Comparison of ENCODE assay signal across 8 mouse cellular contexts in genomic region chr9:109832391-109833087, GRCm38 (mm10). TPM values are rescaled to one million over a fixed set of nuclear protein-coding genes. Genes with fewer than 3 reads are reported as not detected.
DNase-seq lines count a peak whose midpoint lies in the region; ATAC-seq and TF ChIP-seq lines count a peak whose summit lies in the region.

Nme6 (plus strand) TSS chr9:109832749.

- peaks cover 30% of the 10 kb centered on the region for H3K36me3 ChIP-seq in E14TG2a.4 (ENCODE audit: insufficient read depth, low read length)
- peaks cover 26% of the 10 kb centered on the region for H3K36me3 ChIP-seq in forebrain, embryonic 13.5 days (ENCODE audit: poor library complexity, severe bottlenecking)
- H3K36me3 ChIP-seq in liver, postnatal 0 days (replicated peaks; ENCODE audit: insufficient read depth, low read length): no peaks in the 10 kb centered on the region
- 0 out of 2 replicates have a peak, but pooled peaks cover 2% of the 10 kb centered on the region for H3K36me3 ChIP-seq in neural tube, embryonic 14.5 days (ENCODE audit: control insufficient read depth, insufficient read depth, low read length)

- intact Hi-C loops in heart, postnatal 10 days (cut with DNase I): loop anchor here (1.0 kb wide), 1 partner anchor 147 kb away; no protein-coding TSS in a partner anchor

- H3K9me3 ChIP-seq in E14TG2a.4 (ENCODE audit: low read length): no peaks in the 10 kb centered on the region
- H3K9me3 ChIP-seq in forebrain, embryonic 13.5 days (replicated peaks): no peaks in the 10 kb centered on the region
- H3K9me3 ChIP-seq in liver, postnatal 0 days (ENCODE audit: low read length): no peaks in the 10 kb centered on the region
- H3K9me3 ChIP-seq in neural tube, embryonic 14.5 days (ENCODE audit: control insufficient read depth, low read length): no peaks in the 10 kb centered on the region

- peaks cover 7% of the 10 kb centered on the region for H3K4me1 ChIP-seq in E14TG2a.4 (replicated peaks; ENCODE audit: low read depth, low read length)
- H3K4me1 ChIP-seq in forebrain, embryonic 13.5 days: peaks cover 14% of the 10 kb centered on the region
- H3K4me1 ChIP-seq in liver, postnatal 0 days (ENCODE audit: insufficient read depth): peaks cover 9% of the 10 kb centered on the region; the same call in 1 of the 2 replicates
- H3K4me1 ChIP-seq in neural tube, embryonic 14.5 days (ENCODE audit: control insufficient read depth, insufficient read depth, low read length): peaks cover 3% of the 10 kb centered on the region; the same call in 1 of the 2 replicates

- H3K4me2 ChIP-seq in forebrain, embryonic 13.5 days: peak within 1 kb of the TSS; percentile 89
- peak within 1 kb of the TSS; percentile 99 for H3K4me2 ChIP-seq in liver, postnatal 0 days (ENCODE audit: low read depth, low read length)
- H3K4me2 ChIP-seq in neural tube, embryonic 14.5 days (ENCODE audit: low read depth, low read length): peak within 1 kb of the TSS; percentile 82

- peak; percentile 84 for DNase-seq in c-Kit-positive CD71-positive TER-119-positive erythroid progenitor cells, embryonic 14.5 days (ENCODE audit: low spot score)
- peak; percentile 89 to 93 for DNase-seq in heart, postnatal 10 days
- peak; percentile 69 for DNase-seq in large intestine, adult 2 months (ENCODE audit: low read depth, low spot score)
- peak; percentile 93 for DNase-seq in liver, postnatal 0 days
- peak; percentile 90 for DNase-seq in testis, postnatal 10 days (ENCODE audit: low spot score)

- H3K27ac ChIP-seq in forebrain, embryonic 13.5 days: peak within 1 kb of the TSS; percentile 57
- peak within 1 kb of the TSS; percentile 74 for H3K27ac ChIP-seq in liver, postnatal 0 days (ENCODE audit: low read depth)
- peak within 1 kb of the TSS; percentile 76 for H3K27ac ChIP-seq in neural tube, embryonic 14.5 days (ENCODE audit: low read depth, low read length)

- under 1% methylated on average over 32 of the region's 32 CpGs for WGBS in forebrain, embryonic 13.5 days
- under 1% methylated on average over 32 of the region's 32 CpGs for WGBS in large intestine, adult 2 months
- under 1% methylated on average over 32 of the region's 32 CpGs for WGBS in liver, postnatal 0 days (ENCODE audit: insufficient replicate concordance)
- WGBS in neural tube, embryonic 14.5 days: under 1% methylated on average over 32 of the region's 32 CpGs

- peak; percentile 98 for ATAC-seq in forebrain, embryonic 13.5 days
- peak; percentile 99 for ATAC-seq in liver, postnatal 0 days
- ATAC-seq in neural tube, embryonic 14.5 days (ENCODE audit: low read depth): peak; percentile 97

- peak within 1 kb of the TSS; percentile 90 for H3K4me3 ChIP-seq in E14TG2a.4 (replicated peaks; ENCODE audit: low read length)
- H3K4me3 ChIP-seq in forebrain, embryonic 13.5 days: peak within 1 kb of the TSS; percentile 62
- H3K4me3 ChIP-seq in liver, postnatal 0 days (ENCODE audit: low read depth, low read length): peak within 1 kb of the TSS; percentile 84
- H3K4me3 ChIP-seq in neural tube, embryonic 14.5 days (ENCODE audit: low read depth, low read length): peak within 1 kb of the TSS; percentile 60

- peak within 1 kb of the TSS; percentile 73 for H3K9ac ChIP-seq in forebrain, embryonic 13.5 days
- peak within 1 kb of the TSS; percentile 60 for H3K9ac ChIP-seq in liver, postnatal 0 days (replicated peaks)
- peak within 1 kb of the TSS; percentile 65 for H3K9ac ChIP-seq in neural tube, embryonic 14.5 days (replicated peaks; ENCODE audit: low read depth, low read length)

- H3K27me3 ChIP-seq in E14TG2a.4 (ENCODE audit: insufficient read depth, low read length): no peaks in the 10 kb centered on the region
- H3K27me3 ChIP-seq in forebrain, embryonic 13.5 days: no peaks in the 10 kb centered on the region
- H3K27me3 ChIP-seq in liver, postnatal 0 days (ENCODE audit: insufficient read depth, low read length): no peaks in the 10 kb centered on the region
- no peaks in the 10 kb centered on the region for H3K27me3 ChIP-seq in neural tube, embryonic 14.5 days (ENCODE audit: control insufficient read depth, insufficient read depth, low read length)

- TF ChIP-seq CTCF in E14TG2a.4 (conservative IDR thresholded peaks at IDR 0.05; ENCODE audit: low read length): peak; percentile 64
- peak; percentile 80 for TF ChIP-seq CTCF in liver, postnatal 0 days (IDR thresholded peaks at IDR 0.05; ENCODE audit: low read depth)

- TF ChIP-seq EP300 in liver, postnatal 0 days (IDR thresholded peaks at IDR 0.05; ENCODE audit: low read depth): 0 out of 2 replicates have a peak, but pooled peaks have one; percentile 6

RNA-seq across cellular contexts. Expression of gene Nme6, which starts in this region (rescaled TPM):
- polyA plus RNA-seq in forebrain, embryonic 13.5 days (2015; fragmentation: Nextera tagmentation; extraction: Ambion mirVana): 76.4 and 80.2 TPM in 2 replicates
- 10 to 100 TPM; 15.1 to 18.4 TPM for total RNA-seq in heart, postnatal 10 days (2021)
- 31.9 and 40.8 TPM in 2 replicates for polyA plus RNA-seq in large intestine, adult 2 months (2012; rRNA removed)
- 30.6 and 30.7 TPM in 2 replicates for polyA plus RNA-seq in liver, postnatal 0 days (2015; fragmentation: Nextera tagmentation; extraction: Ambion mirVana)
- polyA plus RNA-seq in neural tube, embryonic 14.5 days (2014; fragmentation: Nextera tagmentation; extraction: Ambion mirVana): 62.5 and 63.7 TPM in 2 replicates

Comparison
In these comparisons a context has a peak if more than half of its experiments do, and no peak if none do; other contexts are left out.
1. Peak in every context shown above with its lines: DNase-seq, ATAC-seq, H3K4me3 ChIP-seq and H3K27ac ChIP-seq.